Mouse (Mus musculus) small intestine, adult 2 months (tissue): ENCODE data around the gene Tmtc1.

Experiments used
- CTCF ChIP-seq: fragments of 200-500 bp; IDR thresholded peaks from 2 replicates; pipeline ENCODE4 v1.5.1; 2012; ENCODE audit warnings: low read depth, mild to moderate bottlenecking, control low read depth, inconsistent platforms, low read length, moderate library complexity, mixed read lengths; ENCODE audit not compliant: insufficient replicate concordance, insufficient read length; ENCODE audit errors: extremely low read depth
- POLR2A ChIP-seq: fragments of 200-500 bp; IDR thresholded peaks from 2 replicates; pipeline ENCODE4 v1.6.1; 2012; ENCODE audit warnings: low read depth, mild to moderate bottlenecking, control low read depth, inconsistent platforms, low read length, moderate library complexity

- TF ChIP-seq POLR2A (no peak), CTCF (no peak)
Observed at GRCm38 (mm10) chr6:148216752-148217151, 227.4 kb downstream of the Tmtc1 start.
